ENCODE assay signal across 18 mouse cellular contexts in genomic region chr1:60839161-60839560, GRCm38 (mm10). TPM values are rescaled to one million over a fixed set of nuclear protein-coding genes. Genes with fewer than 3 reads are reported as not detected.
A peak's percentile ranks its signal among the peaks of the same experiment; 100 is the strongest.
DNase-seq lines count a peak whose midpoint lies in the region; ATAC-seq lines count a peak whose summit lies in the region.
"Had no signal": no experiment of that assay in that cellular context is flagged by ENCODE, and none has a peak within 500 bp of the region (broad histone marks: within the 10 kb centered on the region; RNA-seq: fewer than 3 reads in every experiment).

No protein-coding gene starts in this region.

- no peak for ATAC-seq in erythroid progenitor cell, adult 5-6 weeks (replicated peaks; ENCODE audit: low FRiP score, poor library complexity, severe bottlenecking)
- ATAC-seq: activated CD4-positive, CD25-positive, alpha-beta regulatory T cell, adult 4 months; forebrain, embryonic 14.5 days; hindbrain, postnatal 0 days had no signal

- peak; percentile 42 for DNase-seq in heart, adult 11 months
- DNase-seq in heart, postnatal 25 days (ENCODE audit: low spot score) = no peak
- DNase-seq in ES-CJ7 (ENCODE audit: low read depth, low spot score) (peak; percentile 81), R1 (ENCODE audit: low read depth, low spot score) (peak; percentile 57)
- peak; percentile 44 to 67 for DNase-seq in adrenal gland, postnatal 36 days
- no peak for DNase-seq in frontal cortex, postnatal 25 days (ENCODE audit: low spot score in 2 of 2)
- no peak for DNase-seq in lung, postnatal 14 days
- DNase-seq: cerebellum, adult 2 months; cerebellum, postnatal 10 days; gastrocnemius, postnatal 36 days; heart, adult 18-20 months; heart, postnatal 10 days; kidney, adult 11 months had no signal

- intact Hi-C loops in heart, postnatal 25 days (cut with DNase I) = no loop called here

RNA-seq across cellular contexts. Expression of gene Ctla4, which starts 47.6 kb away (rescaled TPM):
- total RNA-seq in heart, postnatal 25 days (2021) = under 1 TPM; 0.75 to 0.96 TPM
- not detected for total RNA-seq in adrenal gland, postnatal 36 days (2021)
- 5.0 TPM in 1 of 2 replicates, not detected in the other for total RNA-seq in erythroid progenitor cell, adult 5-6 weeks (2015; ENCODE audit: low replicate concordance)
- total RNA-seq in erythroid progenitor cell, adult 5-6 weeks (2017; ENCODE audit: low replicate concordance) = 0.76 and 1.3 TPM in 2 replicates
- total RNA-seq: gastrocnemius, adult 8-10 months; hindbrain, postnatal 0 days had no signal

Comparison
In these comparisons a context has a peak if more than half of its experiments do, and no peak if none do; other contexts are left out.
1. DNase-seq: peak in heart, adult 11 months (single experiment), ES-CJ7 (single experiment), R1 (single experiment) and adrenal gland, postnatal 36 days (2 of 2); none in heart, postnatal 25 days (single experiment), frontal cortex, postnatal 25 days (0 of 2) and lung, postnatal 14 days (single experiment).